Comparison of ENCODE assay signal across 25 mouse cellular contexts in the genomic region with DNA sequence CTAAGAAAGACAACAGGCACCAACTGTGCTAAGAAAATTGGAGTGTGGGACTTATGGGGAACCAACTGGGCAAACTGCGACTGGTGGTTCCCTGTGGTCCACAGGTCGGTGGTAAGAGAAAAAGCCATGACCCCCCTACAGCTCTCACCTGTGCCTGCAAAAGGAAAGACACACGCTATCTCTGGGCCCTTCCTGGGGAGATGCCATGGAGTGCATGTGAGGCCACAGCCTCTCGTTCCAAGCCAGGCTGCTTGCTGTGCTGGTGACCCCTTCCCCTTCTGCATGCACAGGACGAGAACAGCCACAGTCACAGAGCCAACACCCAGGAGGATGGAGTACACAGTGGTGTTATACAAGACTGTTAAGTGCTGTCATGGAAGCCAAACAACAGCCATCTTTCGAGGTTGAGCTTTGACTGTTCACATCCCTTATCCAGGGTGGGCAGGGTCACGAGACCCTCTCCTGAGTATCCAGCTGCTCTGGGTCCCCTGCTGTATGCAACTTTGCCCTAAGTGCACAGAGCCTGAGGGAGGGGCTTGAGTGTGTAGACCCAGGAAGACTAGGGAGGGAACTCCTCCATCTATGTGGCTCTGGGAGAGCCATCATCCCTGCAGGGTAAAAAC.
DNase-seq lines count a peak whose midpoint lies in the region; ATAC-seq lines count a peak whose summit lies in the region.
"Had no signal": no experiment of that assay in that cellular context is flagged by ENCODE, and none has a peak within 500 bp of the region (broad histone marks: within the 10 kb centered on the region; RNA-seq: fewer than 3 reads in every experiment).

No protein-coding gene starts in this region.

- no peak overlapping the region for H3K4me3 ChIP-seq in limb, embryonic 10.5 days
- H3K4me3 ChIP-seq in limb, embryonic 13.5 days: no peak overlapping the region
- no peak overlapping the region for H3K4me3 ChIP-seq in liver, embryonic 11.5 days (ENCODE audit: low read depth, low read length)
- H3K4me3 ChIP-seq: erythroblast, embryonic 14.5 days; forebrain, embryonic 12.5 days; forebrain, embryonic 15.5 days; heart, embryonic 12.5 days; heart, embryonic 15.5 days had no signal

- no peak overlapping the region for H3K4me2 ChIP-seq in limb, embryonic 13.5 days (replicated peaks)
- H3K4me2 ChIP-seq in liver, embryonic 11.5 days: no peak overlapping the region
- H3K4me2 ChIP-seq: forebrain, embryonic 12.5 days; forebrain, embryonic 15.5 days; heart, embryonic 12.5 days; heart, embryonic 15.5 days; hindbrain, embryonic 14.5 days had no signal

- H3K9ac ChIP-seq in limb, embryonic 13.5 days: no peak overlapping the region
- no peak overlapping the region for H3K9ac ChIP-seq in liver, embryonic 11.5 days (ENCODE audit: low read depth, low read length)
- H3K9ac ChIP-seq: forebrain, embryonic 12.5 days; forebrain, embryonic 15.5 days; heart, embryonic 12.5 days; heart, embryonic 15.5 days; hindbrain, embryonic 14.5 days had no signal

- H3K27ac ChIP-seq in limb, embryonic 10.5 days: 0 out of 2 replicates have a peak overlapping the region, but pooled peaks have one; percentile 17
- H3K27ac ChIP-seq in limb, embryonic 13.5 days: 0 out of 2 replicates have a peak overlapping the region, but pooled peaks have one; percentile 3
- no peak overlapping the region for H3K27ac ChIP-seq in liver, embryonic 11.5 days (ENCODE audit: low read depth, low read length)
- H3K27ac ChIP-seq: forebrain, embryonic 12.5 days; forebrain, embryonic 15.5 days; heart, embryonic 15.5 days; hindbrain, embryonic 14.5 days had no signal

- no peaks in the 10 kb centered on the region for H3K9me3 ChIP-seq in limb, embryonic 10.5 days (replicated peaks)
- H3K9me3 ChIP-seq in limb, embryonic 13.5 days: no peaks in the 10 kb centered on the region
- no peaks in the 10 kb centered on the region for H3K9me3 ChIP-seq in liver, embryonic 11.5 days (ENCODE audit: control insufficient read depth, low read length)
- H3K9me3 ChIP-seq: forebrain, embryonic 12.5 days; forebrain, embryonic 15.5 days; heart, embryonic 12.5 days; heart, embryonic 15.5 days had no signal

- 70% methylated on average over 7 of the region's 7 CpGs for WGBS in limb, embryonic 10.5 days
- 61% methylated on average over 7 of the region's 7 CpGs for WGBS in limb, embryonic 13.5 days
- 72% methylated on average over 7 of the region's 7 CpGs for WGBS in liver, embryonic 11.5 days

- H3K27me3 ChIP-seq in limb, embryonic 10.5 days (ENCODE audit: low read depth, poor library complexity, severe bottlenecking): peaks cover 37% of the 10 kb centered on the region
- H3K27me3 ChIP-seq in limb, embryonic 13.5 days: peaks cover 33% of the 10 kb centered on the region
- H3K27me3 ChIP-seq in liver, embryonic 11.5 days (replicated peaks; ENCODE audit: control insufficient read depth, insufficient read depth, low read length): peaks cover 29% of the 10 kb centered on the region

- intact Hi-C loops in heart, postnatal 25 days (cut with DNase I): no loop called here

- no peaks in the 10 kb centered on the region for H3K36me3 ChIP-seq in limb, embryonic 10.5 days
- H3K36me3 ChIP-seq in limb, embryonic 13.5 days: no peaks in the 10 kb centered on the region
- no peaks in the 10 kb centered on the region for H3K36me3 ChIP-seq in liver, embryonic 11.5 days (ENCODE audit: control insufficient read depth, insufficient read depth, low read length)
- H3K36me3 ChIP-seq: forebrain, embryonic 12.5 days; forebrain, embryonic 15.5 days; heart, embryonic 15.5 days had no signal

- peak; percentile 92 for DNase-seq in heart, adult 11 months
- no peak for DNase-seq in heart, postnatal 25 days (ENCODE audit: low spot score)
- no peak for DNase-seq in limb, embryonic 10.5 days (ENCODE audit: low spot score)
- no peak for DNase-seq in liver, embryonic 11.5 days (ENCODE audit: low spot score)
- DNase-seq in kidney, adult 11 months: no peak
- DNase-seq: adrenal gland, adult 2 months; adrenal gland, postnatal 14 days; cerebellum, adult 11 months; cerebellum, adult 8-10 months; cerebellum, postnatal 10 days; cerebellum, postnatal 36 days; embryo, embryonic 11 days; gastrocnemius, postnatal 10 days; gastrocnemius, postnatal 36 days; heart, adult 18-20 months; heart, postnatal 10 days; heart, postnatal 4 days had no signal

- ATAC-seq in limb, embryonic 13.5 days (ENCODE audit: low FRiP score, low read depth): no peak
- ATAC-seq in liver, embryonic 11.5 days (replicated peaks; ENCODE audit: low FRiP score): no peak
- ATAC-seq: CD4-positive, CD25-positive, alpha-beta regulatory T cell, adult 4 months; forebrain, embryonic 15.5 days had no signal

- H3K4me1 ChIP-seq in limb, embryonic 10.5 days: peaks cover 39% of the 10 kb centered on the region
- H3K4me1 ChIP-seq in limb, embryonic 13.5 days: peaks cover 25% of the 10 kb centered on the region
- H3K4me1 ChIP-seq in liver, embryonic 11.5 days (replicated peaks; ENCODE audit: control insufficient read depth, insufficient read depth, low read length): peaks cover 7% of the 10 kb centered on the region; the same call in 1 of the 2 replicates
